Mouse (Mus musculus) midbrain, embryonic 15.5 days (tissue): ENCODE results near the gene Becn1. TPM values are rescaled to one million over a fixed set of nuclear protein-coding genes. Genes with fewer than 3 reads are reported as not detected.
"Not testable (repeated sequence)": the region's sequence is repeated elsewhere in the genome, so short reads cannot be mapped to it uniquely, and the experiment has no call there.

Experiments used
- ATAC-seq: fragments of 200-750 bp; cut with Nextera tagmentation; replicated peaks from 2 replicates; pipeline ENCODE4 v1.8.0; 2017; ENCODE audit warnings: moderate TSS enrichment
- H3K27ac ChIP-seq: fragments of 300-500 bp; sonication (generic); 2 replicates; pipeline ENCODE4 v1.5.1; 2015; ENCODE audit warnings: mild to moderate bottlenecking, inconsistent platforms
- H3K27me3 ChIP-seq: fragments of 300-500 bp; sonication (generic); replicated peaks from 2 replicates; pipeline ENCODE4 v1.6.1; 2015; ENCODE audit warnings: inconsistent platforms
- H3K36me3 ChIP-seq: fragments of 300-500 bp; sonication (generic); replicated peaks from 2 replicates; pipeline ENCODE4 v1.6.1; 2015; ENCODE audit warnings: inconsistent platforms
- H3K4me1 ChIP-seq: fragments of 300-500 bp; sonication (generic); 2 replicates; pipeline ENCODE4 v1.6.1; 2015; ENCODE audit warnings: inconsistent platforms
- H3K4me2 ChIP-seq: fragments of 300-500 bp; sonication (generic); 2 replicates; pipeline ENCODE4 v1.6.1; 2015; ENCODE audit warnings: inconsistent platforms, mild to moderate bottlenecking, moderate library complexity
- H3K4me3 ChIP-seq: fragments of 300-500 bp; sonication (generic); 2 replicates; pipeline ENCODE4 v1.5.1; 2015; ENCODE audit warnings: mild to moderate bottlenecking, inconsistent platforms
- H3K9ac ChIP-seq: fragments of 300-500 bp; sonication (generic); 2 replicates; pipeline ENCODE4 v1.6.1; 2015; ENCODE audit warnings: mild to moderate bottlenecking, inconsistent platforms
- H3K9me3 ChIP-seq: fragments of 300-500 bp; sonication (generic); 2 replicates; pipeline ENCODE4 v1.6.1; 2016; ENCODE audit warnings: inconsistent platforms
- WGBS: fragments of 180-500 bp; shearing (Covaris S2); methylation state at CpG from one replicate; pipeline ENCODE4 v1.1.7; 2015; ENCODE audit warnings: mixed read lengths; 5-methylcytosine and 5-hydroxymethylcytosine counted together
- polyA plus RNA-seq: library from polyadenylated mRNA; unstranded; fragments of >200 nt; fragmentation: Nextera tagmentation; extraction: Ambion mirVana; gene quantifications from 2 replicates; pipeline ENCODE4 v1.2.1, GENCODE M21; 2015

The Becn1 gene
- polyA plus RNA-seq, 1 experiment from 2014 or later = 186 TPM

DNA sequence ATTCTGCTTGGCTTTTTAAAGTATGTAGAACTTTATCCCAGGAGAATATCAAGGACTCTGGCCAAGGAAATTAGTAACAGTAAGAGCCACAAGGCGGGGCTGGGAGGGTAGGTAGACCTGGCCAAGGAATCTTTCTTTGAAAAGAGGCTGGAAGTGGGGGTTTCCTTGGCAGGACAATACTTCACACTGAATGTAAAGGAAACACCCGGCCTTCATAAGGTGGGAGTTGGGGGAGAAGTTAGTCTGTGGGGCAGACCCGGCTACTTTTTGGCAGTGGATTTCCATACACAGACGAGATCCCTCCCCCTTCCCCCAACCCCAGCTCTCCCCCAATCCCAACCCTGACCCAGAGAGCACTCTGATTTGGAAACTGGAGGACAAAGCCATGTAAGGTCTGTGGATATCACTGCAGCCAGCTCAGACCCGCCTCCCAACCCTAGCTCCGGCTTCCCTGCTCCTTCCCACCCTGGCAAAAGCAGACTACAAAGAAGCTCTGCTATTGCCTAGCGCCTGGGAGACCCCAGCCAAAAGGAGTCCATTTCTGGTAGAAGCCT, 28.4 kb upstream of the Becn1 start, which contains the start of gene Aoc3:
Gene Aoc3, plus strand, starts transcription at position 235 of the 554 bp plus-strand sequence.
- Histone ChIP-seq H3K4me2 (no peak within 1 kb of the TSS), H3K4me3 (no peak within 1 kb of the TSS), H3K36me3 (0 out of 2 replicates have a peak, but pooled peaks cover 5% of the 10 kb centered on the region), H3K9me3 (no peaks in the 10 kb centered on the region), H3K27ac (no peak within 1 kb of the TSS), H3K4me1 (no peaks in the 10 kb centered on the region), H3K9ac (no peak within 1 kb of the TSS), H3K27me3 (no peaks in the 10 kb centered on the region)
- WGBS = 73% methylated on average over 7 of the region's 7 CpGs
- no peak for ATAC-seq

DNA sequence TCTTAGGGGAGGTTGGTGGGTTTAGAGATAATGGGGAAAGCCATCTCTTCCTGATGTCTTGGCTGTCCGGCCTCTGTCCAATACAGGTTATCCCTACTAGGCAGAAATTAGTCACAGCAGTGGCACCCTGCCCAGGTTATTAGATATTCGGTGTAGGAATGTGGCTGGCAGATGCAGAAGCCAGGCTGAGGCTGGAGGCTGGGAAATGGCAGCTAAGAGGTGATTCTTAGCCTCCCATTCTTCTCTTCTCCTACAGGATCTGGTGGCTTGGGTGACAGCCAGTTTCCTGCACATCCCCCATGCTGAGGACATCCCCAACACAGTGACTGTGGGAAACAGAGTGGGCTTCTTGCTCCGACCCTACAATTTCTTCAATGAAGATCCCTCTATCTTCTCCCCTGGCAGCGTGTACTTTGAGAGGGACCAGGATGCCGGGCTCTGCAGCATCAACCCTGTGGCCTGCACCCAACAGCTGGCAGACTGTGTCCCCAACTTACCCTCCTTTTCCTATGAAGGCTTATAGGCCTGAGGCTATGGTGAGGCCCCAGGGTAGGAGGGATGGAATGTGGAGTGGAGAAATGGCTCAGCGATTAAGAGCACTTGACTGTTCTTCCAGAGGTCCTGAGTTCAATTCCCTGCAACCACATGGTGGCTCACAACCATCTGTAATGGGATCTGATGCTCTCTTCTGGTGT, 27.0 kb upstream of the Becn1 start:
- Histone ChIP-seq H3K27me3 (no peaks in the 10 kb centered on the region), H3K9me3 (no peaks in the 10 kb centered on the region), H3K9ac (no peak overlapping the region), H3K36me3 (peaks cover 6% of the 10 kb centered on the region; the same call in 1 of the 2 replicates), H3K4me3 (no peak overlapping the region), H3K4me1 (no peaks in the 10 kb centered on the region), H3K4me2 (no peak overlapping the region), H3K27ac (no peak overlapping the region)
- ATAC-seq = no peak
- WGBS = 83% methylated on average over 6 of the region's 6 CpGs

DNA sequence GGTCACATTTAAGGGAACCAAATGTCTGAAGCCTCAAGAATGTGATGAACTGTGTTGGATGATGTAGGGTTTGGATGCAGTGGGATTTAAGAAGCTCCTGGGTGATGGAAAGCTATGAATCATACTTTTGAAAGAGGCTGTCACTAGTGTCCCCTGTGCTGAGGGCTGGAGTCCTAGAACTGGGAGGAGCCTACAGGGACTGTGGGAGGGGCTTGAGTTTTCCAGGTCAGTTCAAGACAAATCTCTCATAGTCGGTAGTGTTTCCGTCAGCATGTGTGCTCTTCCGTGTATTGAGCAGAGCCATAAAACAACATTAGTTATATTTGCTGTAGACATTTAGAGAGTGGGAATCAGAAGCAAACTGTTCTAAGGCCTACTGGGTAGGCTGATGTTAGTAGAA, 25.2 kb upstream of the Becn1 start:
- Histone ChIP-seq H3K4me1 (no peaks in the 10 kb centered on the region), H3K27me3 (no peaks in the 10 kb centered on the region), H3K36me3 (peaks cover 15% of the 10 kb centered on the region; the same call in 1 of the 2 replicates), H3K4me2 (no peak overlapping the region), H3K9me3 (no peaks in the 10 kb centered on the region), H3K27ac (no peak overlapping the region), H3K4me3 (no peak overlapping the region), H3K9ac (no peak overlapping the region)
- no peak for ATAC-seq
- WGBS = 54% methylated on average over 3 of the region's 3 CpGs

DNA sequence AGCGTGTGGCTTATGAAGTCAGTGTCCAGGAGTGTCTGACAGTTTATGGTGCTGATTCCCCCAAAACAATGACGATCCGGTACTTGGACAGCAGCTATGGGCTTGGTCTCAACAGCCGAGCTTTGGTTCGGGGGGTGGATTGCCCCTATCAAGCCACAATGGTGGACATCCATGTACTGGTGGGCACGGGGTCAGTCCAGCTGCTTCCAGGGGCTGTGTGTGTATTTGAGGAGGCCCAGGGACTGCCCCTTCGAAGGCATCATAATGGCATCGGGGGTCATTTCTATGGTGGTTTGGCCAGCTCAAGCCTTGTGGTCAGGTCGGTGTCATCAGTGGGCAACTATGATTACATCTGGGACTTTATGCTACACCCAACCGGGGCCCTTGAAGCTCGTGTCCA, 24.1 kb upstream of the Becn1 start:
- Histone ChIP-seq H3K27me3 (no peaks in the 10 kb centered on the region), H3K27ac (no peak overlapping the region), H3K9me3 (no peaks in the 10 kb centered on the region), H3K9ac (no peak overlapping the region), H3K4me1 (no peaks in the 10 kb centered on the region), H3K4me2 (no peak overlapping the region), H3K4me3 (no peak overlapping the region), H3K36me3 (peaks cover 23% of the 10 kb centered on the region)
- ATAC-seq = no peak
- WGBS = 86% methylated on average over 11 of the region's 11 CpGs

DNA sequence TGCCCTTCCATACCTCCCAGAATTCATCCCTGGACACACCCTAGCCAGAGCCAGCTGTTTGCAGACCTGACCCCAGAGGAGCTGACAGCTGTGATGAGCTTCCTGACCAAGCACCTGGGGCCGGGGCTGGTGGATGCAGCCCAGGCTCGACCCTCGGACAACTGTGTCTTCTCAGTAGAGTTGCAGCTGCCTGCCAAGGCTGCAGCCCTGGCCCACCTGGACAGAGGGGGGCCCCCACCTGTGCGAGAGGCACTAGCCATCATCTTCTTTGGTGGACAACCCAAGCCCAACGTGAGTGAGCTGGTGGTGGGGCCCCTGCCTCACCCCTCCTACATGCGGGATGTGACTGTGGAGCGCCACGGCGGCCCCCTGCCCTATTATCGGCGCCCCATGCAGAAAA, 23.1 kb upstream of the Becn1 start:
- 92% methylated on average over 11 of the region's 11 CpGs for WGBS

DNA sequence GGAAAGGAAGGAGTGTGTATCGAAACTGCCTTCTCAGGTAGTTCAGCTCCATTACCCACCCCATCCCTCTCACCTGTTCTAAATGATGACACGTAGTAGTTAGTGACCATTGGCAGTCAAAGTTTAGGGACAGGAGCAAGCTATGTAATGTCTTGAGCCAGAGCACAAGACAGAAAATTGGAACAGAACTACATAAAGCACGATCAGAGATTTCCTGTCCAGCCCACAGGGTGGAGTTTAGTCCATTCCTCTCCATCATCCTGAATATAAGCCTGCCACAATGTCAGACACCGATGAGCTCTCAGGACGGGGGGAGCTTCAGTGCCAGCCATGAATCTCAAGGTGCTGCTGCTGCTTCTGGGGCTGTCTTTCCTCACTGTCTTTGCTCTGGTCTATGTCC, 22.7 kb upstream of the Becn1 start, which contains the start of gene Aoc2:
Gene Aoc2, plus strand, starts transcription at position 301 of the 400 bp plus-strand sequence.
- WGBS = 95% methylated on average over 5 of the region's 5 CpGs
- ATAC-seq = no peak
- no peaks in the 10 kb centered on the region for H3K27me3 ChIP-seq
- no peak within 1 kb of the TSS for H3K4me2 ChIP-seq
- no peaks in the 10 kb centered on the region for H3K4me1 ChIP-seq
- no peak within 1 kb of the TSS for H3K9ac ChIP-seq
- no peaks in the 10 kb centered on the region for H3K9me3 ChIP-seq
- H3K4me3 ChIP-seq = no peak within 1 kb of the TSS
- no peak within 1 kb of the TSS for H3K27ac ChIP-seq
- H3K36me3 ChIP-seq = peaks cover 37% of the 10 kb centered on the region

More for the DNA sequence above, 23.1 kb upstream of the Becn1 start:
- not testable (repeated sequence) for H3K4me2 ChIP-seq, H3K27me3 ChIP-seq, H3K4me3 ChIP-seq, H3K27ac ChIP-seq, H3K9ac ChIP-seq, H3K9me3 ChIP-seq, H3K4me1 ChIP-seq
- ATAC-seq = peak; percentile 33; the same call in 1 of the 2 replicates
- H3K36me3 ChIP-seq = peaks cover 33% of the 10 kb centered on the region

DNA sequence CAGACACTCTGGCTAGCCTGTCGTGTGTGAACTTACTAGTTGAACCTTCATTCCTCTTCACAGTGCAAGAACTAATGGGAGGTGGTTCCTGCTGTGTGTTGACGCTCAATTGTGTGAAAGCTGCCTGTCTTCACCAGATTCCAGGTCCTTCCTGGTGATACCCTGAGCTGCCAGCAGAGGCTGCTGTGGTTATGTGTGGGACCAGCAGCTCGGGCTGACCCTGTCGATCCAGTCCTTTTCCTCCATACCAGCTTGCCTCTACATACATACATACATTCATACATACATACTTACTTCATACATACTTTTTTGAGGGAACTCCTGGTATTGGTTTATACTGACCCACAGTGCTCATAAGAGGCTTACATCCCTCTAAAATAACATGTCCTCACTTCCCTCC, 21.5 kb upstream of the Becn1 start:
- Histone ChIP-seq H3K4me3 (no peak overlapping the region), H3K36me3 (peaks cover 46% of the 10 kb centered on the region), H3K27ac (no peak overlapping the region), H3K4me2 (no peak overlapping the region), H3K27me3 (no peaks in the 10 kb centered on the region), H3K9ac (no peak overlapping the region), H3K9me3 (no peaks in the 10 kb centered on the region), H3K4me1 (no peaks in the 10 kb centered on the region)
- WGBS = 10% methylated on average over 4 of the region's 4 CpGs
- peak; percentile 70 for ATAC-seq

DNA sequence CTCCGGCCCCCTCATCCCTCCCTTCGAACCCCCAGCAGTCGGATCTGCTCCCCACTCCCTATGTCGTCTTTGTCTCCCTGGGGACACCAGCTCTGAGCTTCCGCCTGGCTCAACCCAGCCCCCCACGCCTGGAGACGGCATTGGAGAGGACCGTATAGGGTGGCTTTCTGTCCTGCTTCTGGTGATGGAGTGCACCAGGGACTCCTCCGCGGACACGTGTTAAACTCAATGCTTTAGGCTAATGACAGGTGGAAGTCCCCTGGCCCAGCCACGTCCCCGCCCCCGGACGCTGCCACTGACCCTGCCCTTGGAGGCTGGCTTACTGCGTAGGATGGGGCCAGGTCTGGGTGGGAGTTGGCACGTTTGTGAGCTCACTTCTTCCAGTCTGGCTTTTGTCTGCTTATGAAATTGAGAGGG, 14.4 kb upstream of the Becn1 start:
- Histone ChIP-seq H3K9ac (peak overlapping the region; percentile 96), H3K4me1 (peaks cover 18% of the 10 kb centered on the region), H3K4me3 (peak overlapping the region; percentile 96), H3K27me3 (no peaks in the 10 kb centered on the region), H3K27ac (peak overlapping the region; percentile 85), H3K4me2 (peak overlapping the region; percentile 92), H3K36me3 (peaks cover 25% of the 10 kb centered on the region), H3K9me3 (no peaks in the 10 kb centered on the region)
- under 1% methylated on average over 17 of the region's 17 CpGs for WGBS
- ATAC-seq = peak; percentile 81

DNA sequence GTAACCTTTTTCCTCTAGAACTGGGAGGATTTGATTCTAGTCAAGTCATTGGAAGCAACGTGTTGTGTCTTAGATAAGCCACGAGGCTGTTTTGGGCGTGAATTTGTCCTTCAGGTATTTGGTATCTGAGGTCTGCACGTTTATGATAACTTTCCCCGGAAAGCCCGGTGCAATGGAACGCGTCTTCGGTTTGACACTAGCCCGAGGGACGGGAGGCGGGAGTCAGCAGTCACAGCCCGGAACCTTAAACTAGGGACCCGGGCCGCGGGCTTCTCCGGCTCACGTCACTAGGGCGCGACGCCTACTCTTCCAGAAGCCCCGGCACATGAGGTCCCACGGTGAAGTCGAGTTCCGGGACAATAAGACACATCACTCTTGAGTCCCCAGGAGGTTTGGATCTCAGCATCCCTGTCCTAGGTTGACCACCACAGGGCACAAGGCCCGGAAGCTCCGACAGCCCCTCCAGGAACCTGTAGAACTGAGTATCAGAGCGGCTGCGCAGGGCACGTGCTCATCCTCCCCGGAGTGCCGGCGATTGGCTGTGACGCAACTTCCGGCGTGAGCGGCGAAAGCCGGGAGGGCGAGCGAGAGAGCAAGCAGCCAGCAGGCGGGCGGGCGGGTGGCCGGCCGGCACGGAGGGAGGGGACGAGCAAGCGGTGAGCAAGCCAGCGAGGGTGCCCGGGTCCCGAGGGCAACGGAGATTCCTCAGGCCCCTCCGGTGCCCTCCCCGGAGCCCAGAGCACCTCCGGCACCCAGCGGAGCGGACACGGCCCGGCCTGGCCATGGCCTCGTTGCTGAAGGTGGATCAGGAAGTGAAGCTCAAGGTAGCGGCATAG, 13.8 kb upstream of the Becn1 start, which contains the start of gene Psme3:
Gene Psme3, plus strand, starts transcription at position 549 of the 836 bp plus-strand sequence.
- Histone ChIP-seq H3K9ac (peak within 1 kb of the TSS; percentile 96), H3K27me3 (no peaks in the 10 kb centered on the region), H3K9me3 (no peaks in the 10 kb centered on the region), H3K4me3 (peak within 1 kb of the TSS; percentile 96), H3K27ac (peak within 1 kb of the TSS; percentile 85), H3K4me1 (peaks cover 18% of the 10 kb centered on the region), H3K36me3 (peaks cover 21% of the 10 kb centered on the region), H3K4me2 (peak within 1 kb of the TSS; percentile 92)
- ATAC-seq = peak; percentile 95
- WGBS = under 1% methylated on average over 54 of the region's 62 CpGs

DNA sequence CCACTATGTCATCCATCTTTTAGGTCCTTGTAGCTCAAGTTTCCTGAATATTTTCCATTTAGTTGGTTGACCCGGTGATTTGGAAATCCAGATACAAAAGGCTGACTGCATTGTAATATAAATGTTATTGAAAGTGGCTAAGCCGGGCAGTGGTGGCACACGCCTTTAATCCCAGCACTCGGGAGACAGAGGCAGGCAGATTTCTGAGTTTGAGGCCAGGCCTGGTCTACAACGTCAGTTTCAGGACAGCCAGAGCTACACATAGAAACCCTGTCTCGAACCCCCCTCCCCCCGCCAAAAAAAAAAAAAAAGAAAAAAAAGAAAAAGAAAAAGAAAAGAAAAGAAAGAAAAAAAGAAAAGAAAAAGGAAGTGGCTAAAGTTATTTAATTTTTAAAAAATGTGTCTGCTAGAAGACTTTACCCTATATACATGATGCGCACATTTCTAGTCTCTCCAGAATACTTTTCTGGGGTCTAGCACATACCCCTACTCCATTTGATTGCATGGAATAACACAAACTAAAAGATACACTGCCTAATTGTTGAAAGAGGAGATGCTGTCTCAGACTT, 13.1 kb upstream of the Becn1 start:
- Histone ChIP-seq H3K4me2 (peak overlapping the region; percentile 92), H3K4me3 (peak overlapping the region; percentile 96), H3K9ac (peak overlapping the region; percentile 96), H3K27ac (peak overlapping the region; percentile 85), H3K36me3 (peaks cover 13% of the 10 kb centered on the region; the same call in 1 of the 2 replicates), H3K9me3 (no peaks in the 10 kb centered on the region), H3K4me1 (peaks cover 18% of the 10 kb centered on the region), H3K27me3 (no peaks in the 10 kb centered on the region)
- ATAC-seq = no peak
- 80% methylated on average over 8 of the region's 8 CpGs for WGBS

DNA sequence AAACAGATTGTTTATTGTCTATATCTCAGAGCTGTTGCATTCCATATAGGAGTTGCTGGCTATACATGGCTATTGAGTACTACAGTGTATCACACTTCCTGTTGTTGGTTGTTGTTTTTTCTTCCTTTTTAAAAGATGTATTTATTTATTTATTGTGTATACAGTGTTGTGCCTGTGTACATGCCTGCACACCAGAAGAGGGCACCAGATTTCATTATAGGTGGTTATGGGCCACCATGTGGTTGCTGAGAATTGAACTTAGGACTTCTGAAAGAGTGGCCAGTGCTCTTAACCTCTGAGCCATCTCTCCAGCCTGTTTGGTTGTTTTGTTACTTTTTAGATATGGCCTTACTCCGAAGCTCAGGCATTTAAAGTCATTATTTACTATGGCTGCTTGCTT, 12.5 kb upstream of the Becn1 start:
- peaks cover 18% of the 10 kb centered on the region for H3K4me1 ChIP-seq
- H3K9ac ChIP-seq = no peak overlapping the region
- 93% methylated on average over 1 of the region's 1 CpGs for WGBS
- no peaks in the 10 kb centered on the region for H3K9me3 ChIP-seq
- H3K4me3 ChIP-seq = no peak overlapping the region
- H3K27me3 ChIP-seq = no peaks in the 10 kb centered on the region
- H3K4me2 ChIP-seq = no peak overlapping the region
- H3K27ac ChIP-seq = no peak overlapping the region
- ATAC-seq = no peak
- peaks cover 7% of the 10 kb centered on the region; the same call in 1 of the 2 replicates for H3K36me3 ChIP-seq

DNA sequence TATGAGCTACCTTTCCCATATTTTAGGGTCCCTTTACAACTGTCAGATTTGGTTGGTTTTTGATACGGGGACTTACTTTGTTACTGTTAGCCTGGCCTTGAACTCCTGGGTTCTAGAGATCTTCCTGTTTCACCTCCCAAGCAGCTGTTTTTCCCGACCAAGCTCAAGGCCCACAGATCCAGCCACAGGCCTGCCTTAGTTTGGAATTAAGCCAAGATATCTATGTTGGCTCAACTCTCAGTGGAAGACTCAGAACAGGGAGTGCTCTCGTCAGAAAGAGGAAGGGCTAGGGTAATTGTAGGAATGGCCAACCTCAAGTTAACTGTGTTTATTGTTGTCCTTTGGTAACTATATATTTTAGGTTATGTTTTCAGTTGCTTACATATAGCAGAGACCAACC, 10.1 kb upstream of the Becn1 start:
- Histone ChIP-seq H3K27me3 (0 out of 2 replicates have a peak, but pooled peaks cover 3% of the 10 kb centered on the region), H3K36me3 (no peaks in the 10 kb centered on the region), H3K4me1 (peaks cover 8% of the 10 kb centered on the region), H3K9me3 (no peaks in the 10 kb centered on the region), H3K4me2 (no peak overlapping the region), H3K9ac (no peak overlapping the region), H3K27ac (no peak overlapping the region), H3K4me3 (no peak overlapping the region)
- 81% methylated on average over 3 of the region's 3 CpGs for WGBS
- ATAC-seq = no peak
